Mouse (Mus musculus): ENCODE measurements around the gene 4930544D05Rik.

DNA sequence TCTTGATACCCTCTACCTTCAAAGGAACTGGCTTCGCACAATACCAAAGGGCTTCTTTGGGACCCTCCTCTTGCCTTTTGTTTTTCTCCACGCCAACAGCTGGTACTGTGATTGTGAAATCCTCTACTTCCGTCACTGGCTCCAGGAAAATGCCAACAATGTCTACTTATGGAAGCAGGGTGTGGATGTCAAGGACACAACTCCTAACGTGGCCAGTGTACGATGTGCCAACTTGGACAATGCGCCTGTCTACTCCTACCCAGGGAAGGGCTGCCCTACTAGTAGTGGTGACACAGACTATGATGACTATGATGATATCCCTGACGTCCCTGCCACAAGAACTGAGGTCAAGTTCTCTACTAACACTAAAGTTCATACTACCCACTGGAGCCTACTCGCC lies 24.3 kb downstream of the 4930544D05Rik start:
- TF ChIP-seq CTCF (conservative IDR thresholded peaks at IDR 0.05; ENCODE audit: low read length) (no peak), POU5F1 (IDR thresholded peaks at IDR 0.05; ENCODE audit: borderline replicate concordance, low read length) (no peak), NANOG (IDR thresholded peaks at IDR 0.05; ENCODE audit: borderline replicate concordance, low read length) (no peak)

Measured in E14TG2a.4 (cell line).